Mouse (Mus musculus) heart, postnatal 36 days (tissue): ENCODE measurements around the gene Gjb3. TPM values are rescaled to one million over a fixed set of nuclear protein-coding genes. Genes with fewer than 3 reads are reported as not detected.

Experiments
- DNase-seq, 2 experiments: peaks; one replicate each; pipeline ENCODE4 v3.0.0; 2021 to 2022
- intact Hi-C: fragments of 180-260 bp; cut with DNase I; formaldehyde crosslinking; loops from one replicate; pipeline ENCODE4 v1.15.1; 2025
- total RNA-seq, 2 experiments: library from RNA; stranded (reverse); gene quantifications; 2 replicates each; pipeline ENCODE4 v1.2.3; 2021

Gene Gjb3
- total RNA-seq, 2 experiments from 2014 or later: 0.25 TPM; not detected in 1

DNA sequence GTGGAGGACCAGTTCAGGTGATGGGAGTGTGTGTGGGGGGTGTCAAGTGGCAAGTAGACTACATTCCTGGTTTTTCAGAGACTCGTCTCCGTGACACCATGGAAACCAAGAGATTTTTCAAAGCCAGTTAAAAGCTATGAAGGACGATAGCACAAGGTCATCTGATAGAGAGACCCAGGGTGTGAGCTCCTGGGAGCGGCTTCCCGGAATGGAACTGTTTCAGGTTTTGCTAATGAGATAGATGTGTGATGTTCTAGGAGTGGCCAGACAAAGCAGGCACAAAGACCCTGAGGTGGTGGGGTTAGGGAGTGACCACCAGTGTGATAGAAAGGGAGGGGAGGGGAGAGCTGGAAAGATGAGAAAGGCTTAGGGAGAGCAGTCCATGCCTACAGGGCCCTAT, 14.4 kb upstream of the Gjb3 start:
- DNase-seq: no peak
- intact Hi-C loops: no loop called here

DNA sequence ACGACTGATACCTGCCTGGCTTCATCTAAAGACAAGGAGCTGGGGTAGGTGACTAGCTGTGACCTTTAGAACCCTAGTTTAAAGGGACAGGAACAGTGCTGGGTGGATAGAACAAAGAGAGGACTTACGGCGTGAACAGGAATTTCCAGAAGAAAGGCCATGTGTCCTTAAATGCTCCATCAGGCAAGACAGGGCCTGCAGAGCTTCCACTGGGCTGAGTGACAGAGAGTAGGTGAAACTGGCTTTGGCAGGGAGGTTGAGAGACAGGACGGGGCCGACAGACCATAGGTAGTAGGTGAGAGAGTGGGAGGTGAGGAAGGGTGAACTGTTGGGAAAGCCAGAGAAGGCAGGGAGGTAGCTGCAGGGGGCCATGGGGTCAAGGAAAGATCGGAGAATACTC, 10.7 kb upstream of the Gjb3 start:
- no peak for DNase-seq
- intact Hi-C loops: no loop called here

DNA sequence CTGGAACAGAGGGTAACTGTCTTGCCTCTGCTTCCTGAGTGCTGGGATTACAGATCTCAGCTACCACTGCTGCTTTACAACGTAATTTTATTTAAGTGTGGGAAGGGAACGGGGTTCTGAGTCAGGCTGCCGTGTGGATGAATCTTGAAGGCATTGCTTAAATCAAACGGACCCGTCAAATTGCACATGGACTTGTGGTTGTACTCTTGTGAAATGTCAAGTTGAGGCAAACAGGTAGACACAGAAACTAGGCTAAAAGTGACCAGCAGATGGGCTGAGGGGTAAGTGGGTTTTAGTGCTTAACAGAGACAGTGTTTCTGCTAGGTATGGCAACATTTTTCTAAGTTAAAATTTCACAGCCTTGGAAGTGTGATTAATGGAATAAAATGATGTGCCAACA, 7.0 kb upstream of the Gjb3 start:
- intact Hi-C loops: no loop called here

DNA sequence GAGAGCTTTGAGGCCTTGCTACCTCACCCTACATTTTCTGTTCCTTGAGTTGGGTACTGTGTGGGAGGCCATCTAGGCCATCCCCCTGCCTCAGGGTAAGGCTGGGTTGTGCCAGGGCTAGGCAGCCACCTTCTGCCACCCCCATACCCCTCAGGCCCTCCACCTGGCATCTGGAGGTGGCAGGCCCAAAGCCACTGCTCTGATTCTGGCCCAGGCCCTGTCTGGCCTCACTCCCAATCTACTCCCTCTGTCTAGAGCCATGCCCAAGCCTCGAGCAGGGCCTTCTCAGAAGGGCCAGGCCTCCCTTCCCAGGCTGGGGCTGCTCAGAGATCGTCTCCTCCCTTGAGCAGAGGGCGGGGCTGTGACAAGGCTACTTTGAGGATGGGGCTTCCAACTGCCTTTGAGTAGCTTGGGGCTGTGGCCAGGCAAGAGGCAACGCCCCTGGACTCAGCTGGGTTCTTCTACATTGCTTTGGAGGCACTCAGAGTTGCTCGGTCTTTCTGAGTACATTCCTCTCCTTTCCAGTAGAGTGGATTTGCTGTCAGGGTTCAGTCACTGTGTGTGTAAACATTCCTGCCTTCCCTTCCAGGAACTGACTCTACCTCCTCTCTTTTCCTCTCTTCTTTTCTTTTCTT, 4.3 kb upstream of the Gjb3 start:
- intact Hi-C loops: no loop called here
- no peak for DNase-seq

More for the DNA sequence above, 7.0 kb upstream of the Gjb3 start:
- DNase-seq: no peak

DNA sequence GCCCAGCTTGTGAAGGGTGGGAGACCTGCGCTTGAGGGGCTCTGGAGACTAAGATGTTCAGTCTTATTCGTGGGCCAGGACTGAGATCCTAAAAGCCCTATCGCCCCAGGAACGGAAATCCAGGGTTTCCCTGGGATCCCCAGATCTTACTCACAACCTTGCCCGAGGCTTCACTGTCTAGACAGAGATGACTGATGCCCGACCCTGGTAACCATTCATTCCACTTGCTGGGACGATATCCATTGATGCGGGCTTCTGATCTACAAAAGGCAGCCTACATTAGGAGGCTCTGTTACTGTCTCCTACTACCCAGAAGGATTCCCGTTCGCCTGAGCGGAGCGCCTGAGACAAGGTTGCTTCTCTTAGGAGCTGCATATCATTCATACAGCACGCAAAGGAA, 527 bp upstream of the Gjb3 start:
- intact Hi-C loops: no loop called here
- no peak for DNase-seq

DNA sequence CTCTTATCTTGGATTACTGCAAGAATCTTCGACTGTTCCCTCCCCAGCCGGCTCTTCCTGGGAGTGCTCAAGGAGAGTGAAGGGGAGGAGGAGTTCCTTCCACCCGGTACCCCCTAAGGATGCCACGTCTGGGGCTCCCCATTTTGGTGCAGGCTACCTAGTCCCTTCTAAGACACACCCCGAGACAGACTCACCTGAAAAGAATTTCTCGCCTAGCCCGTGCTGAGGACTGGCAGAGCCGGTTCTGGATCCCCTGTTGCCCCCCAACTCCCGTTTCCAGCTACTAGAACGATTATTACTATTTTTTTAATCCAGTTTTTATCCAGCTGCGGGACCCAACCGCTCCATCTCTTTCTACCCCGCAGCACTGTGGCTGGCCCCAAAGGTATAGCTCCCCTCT, 893 bp downstream of the Gjb3 start:
- no peak for DNase-seq
- intact Hi-C loops: loop anchor here (10.0 kb wide), 1 partner anchor 775 kb away; the partner anchor contains the start of gene Clspn

DNA sequence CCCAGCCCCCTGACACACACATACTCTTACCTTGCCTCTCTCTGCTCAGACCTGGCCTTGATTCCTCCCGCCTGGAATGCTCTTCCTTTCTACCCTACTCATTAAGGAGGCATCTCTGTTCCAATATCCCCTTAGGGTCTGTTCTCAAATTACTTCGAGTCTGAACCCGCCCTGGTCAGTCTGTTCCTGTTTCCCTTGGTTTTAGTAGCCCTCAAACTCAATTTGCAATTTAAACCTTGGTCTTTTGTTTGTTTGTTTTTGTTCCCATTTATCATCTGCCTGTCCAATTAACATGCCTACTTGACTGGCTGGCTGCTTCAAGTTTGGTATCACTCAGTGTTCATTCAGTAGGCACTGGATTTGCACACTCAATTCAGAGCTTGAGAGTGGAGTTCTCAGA, 1.6 kb downstream of the Gjb3 start:
- no peak for DNase-seq
- intact Hi-C loops: loop anchor here (10.0 kb wide), 1 partner anchor 774 kb away; the partner anchor contains the start of gene Clspn

DNA sequence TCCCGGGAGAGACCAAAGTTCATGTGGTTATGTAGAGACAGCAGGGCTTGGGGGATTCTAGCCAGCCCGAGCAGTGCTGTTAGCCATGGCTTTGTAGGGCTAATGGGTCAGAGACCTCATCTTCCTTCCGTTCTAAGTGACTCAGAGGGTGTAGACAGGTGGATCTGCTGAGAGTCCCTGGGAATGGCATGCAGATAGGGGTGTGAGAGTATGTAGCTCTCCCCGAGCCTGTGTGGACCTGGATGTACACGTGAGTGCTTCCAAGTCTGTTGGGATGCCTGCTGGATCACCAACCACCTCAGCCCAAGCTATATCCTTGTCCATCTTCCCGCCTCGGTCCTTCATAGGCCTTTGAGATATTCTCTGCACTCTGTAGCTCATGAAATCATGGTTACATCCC, 2.3 kb downstream of the Gjb3 start:
- DNase-seq: no peak
- intact Hi-C loops: loop anchor here (10.0 kb wide), 1 partner anchor 774 kb away; the partner anchor contains the start of gene Clspn

DNA sequence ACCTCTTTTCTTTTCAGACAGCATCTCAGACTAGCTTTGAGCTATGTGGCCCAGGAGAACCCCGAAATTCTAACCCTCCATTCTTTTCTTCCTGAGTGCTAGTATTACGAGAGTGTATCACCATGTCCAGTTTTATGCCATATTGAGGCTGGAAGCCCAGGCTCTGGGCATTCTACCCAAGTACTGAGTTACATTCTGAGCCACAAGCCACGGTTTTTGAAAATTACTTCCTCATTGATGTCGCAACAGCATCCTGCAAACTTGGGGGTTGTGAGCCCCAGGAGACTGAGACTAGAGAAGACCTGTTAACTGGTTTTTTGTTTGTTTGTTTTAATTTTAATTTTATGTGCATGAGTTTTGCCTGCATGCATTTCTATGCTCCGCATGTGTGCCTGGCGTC, 2.9 kb downstream of the Gjb3 start:
- no peak for DNase-seq
- intact Hi-C loops: loop anchor here (10.0 kb wide), 1 partner anchor 773 kb away; the partner anchor contains the start of gene Clspn

DNA sequence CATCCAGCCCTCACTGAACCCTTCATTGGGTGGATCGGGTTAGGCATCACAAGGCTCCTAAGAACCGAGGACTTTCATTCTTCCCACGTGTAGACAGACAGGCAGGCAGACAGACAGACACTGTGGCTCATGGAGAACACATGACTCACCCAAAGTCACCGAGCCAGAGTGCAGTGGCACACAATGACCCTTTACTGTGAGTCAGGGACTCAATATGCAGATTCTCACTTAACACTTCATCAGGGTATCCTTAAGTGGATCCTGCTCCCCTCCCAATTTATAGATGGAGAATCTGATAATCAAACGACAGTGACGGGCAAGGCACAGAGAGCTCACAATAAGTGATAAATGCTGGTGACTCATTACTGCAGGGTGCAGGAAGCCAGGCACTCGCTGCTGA, 3.4 kb downstream of the Gjb3 start:
- intact Hi-C loops: loop anchor here (10.0 kb wide), 1 partner anchor 772 kb away; the partner anchor contains the start of gene Clspn

DNA sequence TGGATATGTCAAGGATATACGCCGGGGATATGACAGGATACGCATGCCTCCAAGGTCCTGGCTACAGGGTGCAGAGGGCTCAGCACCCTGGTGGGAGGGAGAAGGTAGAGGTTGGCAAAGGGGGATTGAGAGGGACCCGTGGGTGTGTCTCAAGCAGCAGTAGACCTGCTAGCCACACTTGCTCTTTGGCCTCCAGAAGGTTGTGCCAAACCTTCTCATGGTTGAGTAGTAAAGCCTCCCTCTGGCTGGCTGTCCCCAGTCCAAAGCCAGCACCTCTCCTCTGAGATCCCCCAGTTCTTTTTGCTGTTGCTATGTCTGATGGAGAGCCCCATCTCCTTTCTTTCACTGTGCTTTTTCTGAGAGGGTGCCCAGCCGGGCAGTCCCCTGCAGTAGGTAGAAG, 5.4 kb downstream of the Gjb3 start:
- no peak for DNase-seq
- intact Hi-C loops: loop anchor here (10.0 kb wide), 1 partner anchor 770 kb away; the partner anchor contains the start of gene Clspn

More for the DNA sequence above, 3.4 kb downstream of the Gjb3 start:
- no peak for DNase-seq

DNA sequence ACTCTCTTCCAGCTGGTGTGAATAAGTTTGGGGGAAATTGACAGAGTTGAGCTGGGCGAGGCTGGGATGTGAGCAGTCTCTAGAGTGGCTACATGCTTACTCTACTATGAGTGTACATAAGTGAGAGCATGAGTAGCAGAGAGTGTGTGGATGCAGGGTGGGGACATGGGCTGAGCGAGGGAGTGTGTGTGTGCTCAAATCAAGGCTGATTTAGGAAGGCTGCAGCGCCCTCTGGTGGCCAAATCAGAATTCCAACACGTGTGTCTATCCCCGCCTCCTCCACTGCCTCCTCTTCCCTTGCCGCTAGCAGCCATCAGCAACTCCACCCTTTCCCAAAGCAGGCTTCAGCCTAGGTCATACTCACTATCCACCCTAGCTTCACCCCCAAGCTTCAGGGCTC, 5.9 kb downstream of the Gjb3 start:
- intact Hi-C loops: loop anchor here (10.0 kb wide), 1 partner anchor 770 kb away; the partner anchor contains the start of gene Clspn
- peak; percentile 70 to 83 for DNase-seq

DNA sequence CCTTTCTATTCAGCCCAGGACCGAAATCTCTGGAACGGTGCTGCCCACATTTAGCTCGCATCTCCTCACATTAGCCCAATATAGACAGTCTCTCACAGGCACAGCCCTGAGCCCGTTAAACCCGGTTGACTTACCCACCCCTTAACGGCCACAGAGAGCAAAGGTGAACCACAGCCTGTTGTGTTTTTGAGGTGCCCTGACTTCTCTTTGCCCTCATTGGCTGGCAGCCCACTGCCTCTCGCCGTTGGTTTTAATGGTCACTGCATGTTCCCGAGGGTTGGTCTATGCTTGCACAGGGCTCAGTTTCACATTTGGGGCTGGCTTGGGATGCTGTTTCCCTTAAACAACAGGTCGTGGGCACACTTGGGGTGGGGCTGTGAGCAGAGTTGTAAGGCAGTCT, 6.3 kb downstream of the Gjb3 start:
- intact Hi-C loops: loop anchor here (10.0 kb wide), 1 partner anchor 769 kb away; the partner anchor contains the start of gene Clspn
- DNase-seq: no peak

DNA sequence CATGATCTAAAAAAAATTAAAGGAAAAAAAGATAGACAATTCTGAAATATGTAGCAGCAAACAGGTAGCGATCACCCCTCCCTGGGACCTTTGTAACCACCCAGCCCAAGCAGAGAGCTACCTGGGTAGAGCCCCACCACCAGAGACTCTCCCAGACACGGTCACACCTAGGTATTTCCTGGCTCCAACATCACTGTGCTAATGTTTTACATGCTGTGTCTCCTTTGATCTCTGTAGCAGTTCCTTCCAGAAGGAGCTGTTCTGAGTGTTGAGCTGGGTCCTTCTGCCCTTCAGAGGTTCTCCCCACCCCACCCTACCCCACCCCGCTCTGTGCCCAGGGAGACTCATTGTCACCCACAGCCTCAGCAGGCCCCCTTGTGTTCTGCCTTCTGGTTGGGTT, 7.0 kb downstream of the Gjb3 start:
- intact Hi-C loops: loop anchor here (10.0 kb wide), 1 partner anchor 769 kb away; the partner anchor contains the start of gene Clspn
- no peak for DNase-seq

DNA sequence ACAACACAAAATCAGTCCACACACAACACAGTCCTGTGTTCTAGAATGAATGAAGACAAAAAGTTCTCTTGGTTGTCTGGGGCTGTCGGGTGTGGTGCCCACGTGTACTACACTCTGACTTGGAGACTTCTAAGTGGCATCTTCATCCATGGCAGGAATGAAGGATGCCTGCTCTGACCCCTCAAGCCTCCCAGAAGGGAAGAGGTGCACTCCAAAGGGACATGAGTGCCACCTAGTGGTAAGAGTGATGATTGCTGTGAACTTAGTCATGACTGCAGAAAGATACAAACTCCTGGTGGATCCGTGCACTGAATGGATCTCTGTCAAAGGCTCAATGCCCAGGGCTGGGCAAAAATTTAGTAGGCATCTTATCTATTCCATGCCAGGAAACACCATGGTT, 11.0 kb downstream of the Gjb3 start:
- DNase-seq: peak; percentile 71 to 78

DNA sequence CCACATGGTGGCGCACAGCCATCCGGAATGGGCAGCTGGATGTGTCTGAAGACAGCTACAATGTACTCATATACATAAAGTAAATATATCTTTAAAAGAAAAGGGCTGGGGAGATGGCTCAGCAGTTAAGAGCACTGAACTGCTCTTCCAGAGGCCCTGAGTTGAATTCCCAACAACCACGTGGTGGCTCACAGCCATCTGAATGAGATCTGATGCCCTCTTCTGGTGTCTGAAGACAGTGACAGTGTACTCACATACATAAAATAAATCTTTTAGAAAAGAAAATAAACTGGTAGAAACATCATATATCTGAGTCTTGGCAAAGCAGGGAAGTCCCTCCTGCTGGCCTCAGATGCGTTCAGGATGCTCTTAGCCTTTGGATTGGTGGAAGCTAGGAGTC, 13.5 kb downstream of the Gjb3 start:
- no peak for DNase-seq
- intact Hi-C loops: no loop called here

More for the DNA sequence above, 11.0 kb downstream of the Gjb3 start:
- intact Hi-C loops: loop anchor here (1.0 to 10.0 kb wide), 3 partner anchors 69 to 765 kb away; partner anchors contain the start of gene Clspn

DNA sequence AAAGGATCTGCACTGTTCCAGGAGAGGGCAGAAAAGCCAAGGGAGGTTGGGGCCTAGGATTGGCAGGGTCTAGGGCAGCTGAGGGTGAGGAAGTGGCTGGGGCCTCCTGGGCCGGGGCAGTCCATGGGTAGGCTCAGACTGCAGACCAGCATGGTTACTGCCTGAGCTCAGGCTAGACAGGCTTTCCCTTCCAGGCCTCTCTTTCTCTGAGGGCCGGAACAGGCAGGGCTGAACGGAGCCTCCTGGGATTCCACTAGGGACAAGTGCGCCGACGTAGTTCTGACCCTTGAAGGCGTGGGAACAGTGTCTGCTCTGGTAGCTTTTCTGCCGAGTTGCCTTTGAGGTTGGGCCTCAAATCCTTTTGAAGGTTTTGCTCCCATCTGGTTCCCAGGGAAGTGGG, 14.9 kb downstream of the Gjb3 start:
- peak in 1 of 2 experiments; percentile 22 for DNase-seq
- intact Hi-C loops: no loop called here

DNA sequence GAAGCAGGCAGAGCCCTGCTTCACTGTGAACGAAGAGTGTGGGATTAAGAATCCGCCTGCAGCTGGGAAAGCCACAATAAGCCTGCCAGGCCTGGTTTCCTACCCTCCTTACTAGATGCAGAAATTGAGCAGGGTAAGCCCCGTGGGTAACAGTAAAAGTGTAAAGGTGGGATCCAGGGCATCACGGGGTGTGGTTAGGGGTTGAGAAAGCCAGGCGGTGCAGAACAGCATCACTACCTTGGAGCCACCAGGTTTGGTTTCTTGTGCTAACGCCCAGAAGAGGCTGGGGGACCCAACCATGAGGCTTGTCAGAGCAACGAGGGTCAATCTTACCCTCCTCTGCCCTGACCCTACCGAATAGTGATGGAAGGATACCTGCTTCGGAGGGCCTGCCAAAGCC, 16.1 kb downstream of the Gjb3 start:
- no peak for DNase-seq
- intact Hi-C loops: no loop called here

DNA sequence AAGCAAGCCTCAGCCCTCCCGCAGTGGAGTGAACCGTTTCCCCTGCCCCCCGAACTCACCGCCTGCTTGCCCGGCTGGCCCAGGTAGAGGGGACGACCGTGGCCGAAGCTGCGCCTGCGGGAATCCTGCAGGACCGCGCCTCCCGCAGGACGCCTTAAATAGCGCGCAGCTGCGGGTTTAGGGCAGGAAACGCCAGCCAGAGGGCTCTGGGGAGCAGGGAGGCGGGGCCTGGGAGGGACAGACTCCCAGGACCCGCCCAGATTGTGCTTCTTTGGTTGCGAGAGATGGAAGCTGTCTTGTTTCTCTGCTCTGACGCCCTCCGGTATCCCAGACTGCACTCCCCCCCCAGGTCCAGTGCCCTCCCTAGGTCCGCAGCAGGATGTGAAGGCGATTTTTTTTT, 16.8 kb downstream of the Gjb3 start, which contains the start of gene Gja4:
Gene Gja4, minus strand, starts transcription at position 179 of the 400 bp plus-strand sequence.
- intact Hi-C loops: loop anchor here (2.0 kb wide), 1 partner anchor 35 kb away; no protein-coding TSS in a partner anchor
- DNase-seq: peak; percentile 81

DNA sequence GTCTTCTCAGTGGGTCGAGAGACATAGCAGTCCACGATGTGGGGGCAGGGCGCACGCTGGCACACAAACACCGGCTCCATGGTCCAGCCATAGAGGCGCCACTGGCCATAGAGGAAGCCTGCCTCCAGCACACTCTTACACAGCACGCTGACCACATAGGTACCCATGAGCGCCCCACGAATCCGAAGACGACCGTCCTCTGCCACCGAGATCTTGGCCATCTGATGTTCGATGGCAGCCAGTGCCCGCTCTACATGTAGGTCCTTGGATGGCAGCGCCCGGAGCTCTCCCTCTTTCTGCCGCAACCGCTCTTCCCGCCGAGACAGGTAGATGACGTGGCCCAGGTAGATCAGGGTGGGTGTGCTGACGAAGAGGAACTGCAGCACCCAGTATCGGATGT, 18.3 kb downstream of the Gjb3 start:
- DNase-seq: no peak
- intact Hi-C loops: loop anchor here (2.0 kb wide), 1 partner anchor 34 kb away; no protein-coding TSS in a partner anchor

DNA sequence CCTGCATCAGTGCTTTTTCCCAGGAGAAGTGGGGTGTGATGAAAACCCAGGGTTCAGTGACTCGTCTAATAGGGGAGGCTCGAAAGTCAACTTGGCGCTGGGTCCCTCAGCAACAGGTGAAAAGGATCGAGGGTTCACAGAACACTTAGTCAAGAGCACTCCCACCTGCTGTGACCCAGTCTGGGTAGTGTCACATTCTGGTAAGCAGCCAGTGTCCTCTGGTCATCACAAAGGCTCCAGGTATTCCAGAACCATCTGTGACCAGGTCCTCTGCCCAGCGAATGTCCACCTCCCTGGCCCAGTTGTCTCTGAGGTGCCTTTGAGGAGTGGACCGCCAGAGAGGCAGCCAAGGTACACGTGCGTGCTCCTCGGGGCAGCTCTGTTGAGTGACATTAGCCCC, 19.1 kb downstream of the Gjb3 start:
- DNase-seq: no peak
- intact Hi-C loops: no loop called here

DNA sequence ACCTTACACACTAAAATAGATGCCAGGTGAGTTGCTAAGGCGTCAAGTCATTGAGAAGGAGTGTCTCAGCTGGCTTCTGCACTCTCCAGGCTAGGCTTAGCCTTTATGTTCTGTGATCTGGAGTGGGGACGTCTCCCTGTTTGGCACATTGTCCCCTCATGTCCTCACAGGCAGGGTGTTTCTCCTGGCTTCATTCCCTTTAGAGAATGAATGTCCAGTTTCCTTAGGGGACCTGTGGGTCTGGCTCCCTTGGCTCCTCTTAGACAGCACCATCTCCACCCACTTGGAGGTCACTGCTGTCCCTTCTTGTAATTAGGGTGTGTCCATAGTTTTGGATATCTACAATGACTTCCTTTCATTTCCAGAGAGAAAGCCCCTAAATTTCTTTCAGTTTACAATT, 23.7 kb downstream of the Gjb3 start:
- DNase-seq: no peak
- intact Hi-C loops: no loop called here
